Mouse (Mus musculus) neutrophil, adult 59 days (primary cell): ENCODE data around the gene 2310022B05Rik. TPM values are rescaled to one million over a fixed set of nuclear protein-coding genes. Genes with fewer than 3 reads are reported as not detected.

ENCODE experiments used
- total RNA-seq, 2 experiments: library from RNA; stranded (reverse); gene quantifications; 1 replicate in 1 of 2; 2 replicates in 1 of 2; pipeline ENCODE4 v1.2.4; 2023

Gene 2310022B05Rik
- total RNA-seq, result 1 to 10 TPM; 4.3 to 5.2 TPM

DNA sequence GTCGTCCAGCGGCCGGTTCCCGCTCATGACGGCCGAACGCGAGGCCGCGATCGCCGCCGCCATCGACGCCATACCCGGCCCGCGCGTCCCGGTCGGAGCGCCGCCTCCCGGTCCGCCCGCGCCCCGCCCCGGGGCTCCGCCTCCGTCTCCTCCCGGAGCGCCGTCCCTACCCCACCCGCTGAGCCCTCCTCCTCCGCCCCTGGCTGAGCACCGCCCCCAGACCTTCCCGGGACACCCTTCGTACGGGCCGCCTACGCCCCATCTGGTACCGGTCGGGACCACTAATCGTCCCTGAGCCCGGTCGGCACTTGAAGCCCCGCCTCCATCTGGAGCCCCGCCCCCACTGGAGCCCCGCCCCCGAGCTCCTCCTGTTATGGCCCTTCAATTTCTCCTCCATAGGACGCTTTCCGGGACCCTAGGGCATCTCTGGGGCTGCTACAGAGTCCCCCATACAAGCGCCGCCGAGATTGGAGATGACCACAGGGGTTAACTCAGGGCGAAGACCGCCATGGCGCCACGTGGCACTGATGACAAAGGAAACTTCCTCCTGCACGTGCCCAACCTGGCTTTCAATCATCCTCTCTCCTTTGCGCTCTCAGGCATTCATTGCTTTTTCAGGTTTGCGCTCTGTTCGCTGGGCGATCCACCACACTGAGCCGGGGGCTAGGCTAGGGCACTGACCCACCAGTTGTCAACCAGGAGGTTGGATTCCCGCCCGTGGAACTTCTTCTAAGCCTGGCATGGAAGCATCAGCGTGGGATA, at the start of gene 2310022B05Rik:
2310022B05Rik (minus strand) TSS at position 258 of the 762 bp plus-strand sequence.

Other genes with a start within 250 kb of the 2310022B05Rik start
- under 1 TPM; 0.13 to 0.36 TPM for gene Pgbd5, start 223.7 kb downstream of the 2310022B05Rik start, total RNA-seq
- gene Cog2, start 142.6 kb downstream of the 2310022B05Rik start, total RNA-seq, result 10 to 100 TPM; 26.0 to 30.3 TPM
- not detected for gene Agt, start 93.7 kb downstream of the 2310022B05Rik start, total RNA-seq
- gene Capn9, start 87.3 kb downstream of the 2310022B05Rik start, total RNA-seq, result not detected
- 10 to 100 TPM; 42.0 to 42.9 TPM for gene Ttc13, start 58.6 kb upstream of the 2310022B05Rik start, total RNA-seq
- gene Arv1, start 58.8 kb upstream of the 2310022B05Rik start, total RNA-seq, result 1 to 10 TPM; 4.7 to 5.1 TPM
- gene Fam89a, start 88.5 kb upstream of the 2310022B05Rik start, total RNA-seq, result under 1 TPM in 1 of 2 experiments, not detected in 1; 0.44 TPM
- not detected for gene Trim67, start 129.7 kb upstream of the 2310022B05Rik start, total RNA-seq
- 10 to 100 TPM; 29.0 to 33.1 TPM for gene Gnpat, start 199.7 kb upstream of the 2310022B05Rik start, total RNA-seq
- gene 2810004N23Rik, start 199.8 kb upstream of the 2310022B05Rik start, total RNA-seq, result 1 to 10 TPM; 7.8 to 8.8 TPM
- gene Exoc8, start 234.3 kb upstream of the 2310022B05Rik start, total RNA-seq, result 10 to 100 TPM; 14.2 TPM
- 10 to 100 TPM; 16.8 to 18.6 TPM for gene Sprtn, start 234.5 kb upstream of the 2310022B05Rik start, total RNA-seq